Mouse (Mus musculus) neural tube, embryonic 14.5 days (tissue): ENCODE data around the gene Clec1a. TPM values are rescaled to one million over a fixed set of nuclear protein-coding genes. Genes with fewer than 3 reads are reported as not detected.
A peak's percentile ranks its signal among the peaks of the same experiment; 100 is the strongest.
"Not testable (repeated sequence)": the region's sequence is repeated elsewhere in the genome, so short reads cannot be mapped to it uniquely, and the experiment has no call there.

Experiments
- ATAC-seq: fragments of 200-750 bp; cut with Nextera tagmentation; 2 replicates; pipeline ENCODE4 v1.8.0; 2017; ENCODE audit warnings: low read depth, mild to moderate bottlenecking, moderate TSS enrichment, moderate library complexity
- H3K27ac ChIP-seq: fragments of 300-500 bp; sonication (generic); 2 replicates; pipeline ENCODE4 v1.5.1; 2014; ENCODE audit warnings: low read depth, mild to moderate bottlenecking, control low read depth, low read length, moderate library complexity, mixed read lengths
- H3K27me3 ChIP-seq: fragments of 300-500 bp; sonication (generic); 2 replicates; pipeline ENCODE4 v1.6.1; 2014; ENCODE audit warnings: low read length; ENCODE audit not compliant: control insufficient read depth, insufficient read depth
- H3K36me3 ChIP-seq: fragments of 300-500 bp; sonication (generic); 2 replicates; pipeline ENCODE4 v1.6.1; 2014; ENCODE audit warnings: low read length, mixed read lengths; ENCODE audit not compliant: control insufficient read depth, insufficient read depth
- H3K4me1 ChIP-seq: fragments of 300-500 bp; sonication (generic); 2 replicates; pipeline ENCODE4 v1.6.1; 2014; ENCODE audit warnings: low read length; ENCODE audit not compliant: control insufficient read depth, insufficient read depth
- H3K4me2 ChIP-seq: fragments of 300-500 bp; sonication (generic); 2 replicates; pipeline ENCODE4 v1.6.1; 2014; ENCODE audit warnings: mild to moderate bottlenecking, low read depth, low read length, control low read depth
- H3K4me3 ChIP-seq: fragments of 300-500 bp; sonication (generic); 2 replicates; pipeline ENCODE4 v1.5.1; 2014; ENCODE audit warnings: low read depth, low read length, control low read depth, mixed read lengths
- H3K9ac ChIP-seq: fragments of 300-500 bp; sonication (generic); replicated peaks from 2 replicates; pipeline ENCODE4 v1.6.1; 2014; ENCODE audit warnings: low read depth, mild to moderate bottlenecking, control low read depth, low read length, mixed read lengths
- H3K9me3 ChIP-seq: fragments of 300-500 bp; sonication (generic); 2 replicates; pipeline ENCODE4 v1.6.1; 2016; ENCODE audit warnings: low read length; ENCODE audit not compliant: control insufficient read depth
- WGBS: fragments of 180-500 bp; shearing (Covaris S2); extraction: QIAGEN DNeasy Blood & Tissue Kit; methylation state at CpG from one replicate; pipeline ENCODE4 v1.1.7; 2014; 5-methylcytosine and 5-hydroxymethylcytosine counted together
- polyA plus RNA-seq: library from polyadenylated mRNA; unstranded; fragments of >200 nt; fragmentation: Nextera tagmentation; extraction: Ambion mirVana; gene quantifications from 2 replicates; pipeline ENCODE4 v1.2.1, GENCODE M21; 2014

Clec1a gene
- 0.87 and 1.6 TPM in 2 replicates for polyA plus RNA-seq

DNA sequence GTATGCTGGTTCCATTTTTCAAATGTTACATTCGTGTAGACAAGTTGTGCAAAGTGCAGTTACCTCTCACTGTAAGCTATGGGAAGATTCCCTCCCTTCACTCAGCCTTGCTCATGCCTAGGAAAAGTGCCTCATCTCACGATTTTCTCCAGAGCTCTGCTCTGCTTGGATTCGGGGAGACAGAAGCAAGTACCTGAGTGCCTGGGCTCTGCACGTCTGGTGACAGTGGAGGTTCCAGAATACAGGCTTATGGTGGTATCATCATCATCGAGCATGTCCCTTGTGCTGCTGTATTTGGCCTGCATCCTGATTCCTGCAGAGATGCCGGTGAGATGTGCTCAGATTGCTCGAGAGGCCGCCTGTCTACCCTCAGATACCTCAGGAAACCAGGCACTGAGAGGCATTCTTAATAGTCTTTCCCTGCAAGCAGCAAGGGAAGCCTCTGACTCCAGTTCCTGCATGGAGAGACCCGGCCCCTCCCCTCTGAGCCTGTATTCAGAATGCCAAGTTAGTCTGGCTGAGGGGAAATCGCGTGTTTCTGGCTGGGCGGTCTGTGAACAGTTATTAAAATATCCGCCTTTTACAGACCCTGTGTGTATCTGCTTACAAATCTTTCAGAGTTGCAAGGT is at the start of gene Clec1a:
Gene Clec1a, minus strand, starts transcription at position 590 of the 629 bp plus-strand sequence.
- no peak within 1 kb of the TSS for H3K27ac ChIP-seq
- H3K36me3 ChIP-seq = no peaks in the 10 kb centered on the region
- no peak within 1 kb of the TSS for H3K9ac ChIP-seq
- H3K4me3 ChIP-seq = no peak within 1 kb of the TSS
- H3K4me2 ChIP-seq = no peak within 1 kb of the TSS
- H3K4me1 ChIP-seq = no peaks in the 10 kb centered on the region
- H3K9me3 ChIP-seq = no peaks in the 10 kb centered on the region
- 58% methylated on average over 13 of the region's 13 CpGs for WGBS
- no peaks in the 10 kb centered on the region for H3K27me3 ChIP-seq
- ATAC-seq = peak; percentile 38; the same call in 1 of the 2 replicates

DNA sequence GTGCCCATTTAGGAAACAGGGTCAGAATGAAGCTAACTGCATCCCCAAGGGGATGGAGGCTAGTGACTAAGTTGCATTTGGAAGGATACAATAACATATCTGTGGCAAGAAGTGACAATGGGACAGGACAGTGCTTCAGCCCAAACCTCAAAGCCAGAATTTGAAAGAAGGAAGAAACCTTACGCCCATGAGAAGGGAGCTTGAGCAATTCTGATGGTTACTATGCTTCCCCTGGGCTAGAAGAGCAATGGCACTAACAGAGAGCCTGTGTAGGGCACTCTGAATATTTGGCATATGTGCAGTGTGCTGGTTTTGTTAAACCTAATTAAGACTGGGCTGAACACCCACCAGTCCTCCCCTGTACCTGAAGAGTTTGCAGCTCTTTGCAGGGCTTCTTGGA is 47.7 kb upstream of the Clec1a start:
- H3K36me3 ChIP-seq, ATAC-seq, H3K9me3 ChIP-seq, H3K27ac ChIP-seq, H3K4me1 ChIP-seq, H3K27me3 ChIP-seq, H3K4me3 ChIP-seq, H3K9ac ChIP-seq, H3K4me2 ChIP-seq: not testable (repeated sequence)
- WGBS = 93% methylated on average over 1 of the region's 1 CpGs

DNA sequence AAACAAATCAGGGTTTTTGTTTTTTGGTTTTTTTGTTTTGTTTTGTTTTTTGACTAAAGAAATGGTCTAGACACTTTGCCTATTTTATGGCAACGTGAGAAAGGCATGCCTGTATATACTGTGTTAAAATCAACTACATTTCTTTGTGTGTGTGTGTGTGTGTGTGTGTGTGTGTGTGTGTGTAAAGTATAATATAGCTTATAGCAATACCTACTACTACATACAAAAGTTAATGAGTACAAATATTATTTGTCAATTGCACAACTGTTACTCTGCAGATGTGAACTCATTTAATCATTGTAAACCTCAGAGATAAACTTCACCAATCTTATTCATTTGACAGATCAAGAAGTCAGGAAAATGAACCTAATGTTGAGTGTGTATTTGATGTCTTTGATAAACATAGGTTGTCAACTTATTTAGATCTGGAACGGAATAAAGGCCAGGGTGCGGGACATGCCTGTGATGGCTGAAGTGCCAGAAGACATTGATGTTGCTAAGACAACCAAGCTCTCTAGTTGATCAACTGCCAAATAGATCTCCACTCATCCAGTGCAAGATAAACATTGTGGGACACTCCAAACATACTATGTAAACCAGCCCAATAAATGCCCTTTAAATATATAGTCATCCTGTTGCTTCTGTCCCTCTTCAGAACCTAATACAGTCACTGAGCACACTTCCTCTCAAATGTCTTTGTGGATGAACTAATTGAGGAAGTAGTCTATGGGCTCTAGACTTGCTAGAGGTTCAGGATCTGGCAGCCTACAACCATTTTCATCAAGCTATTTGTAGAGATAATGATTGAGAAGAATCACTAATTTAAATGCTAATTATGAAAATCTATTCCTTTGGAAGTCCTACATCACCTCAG is 45.8 kb upstream of the Clec1a start:
- H3K27ac ChIP-seq = no peak overlapping the region
- no peaks in the 10 kb centered on the region for H3K27me3 ChIP-seq
- no peaks in the 10 kb centered on the region for H3K36me3 ChIP-seq
- no peak for ATAC-seq
- 95% methylated on average over 3 of the region's 3 CpGs for WGBS
- H3K9ac ChIP-seq = no peak overlapping the region
- no peaks in the 10 kb centered on the region for H3K9me3 ChIP-seq
- H3K4me2 ChIP-seq = no peak overlapping the region
- H3K4me1 ChIP-seq = no peaks in the 10 kb centered on the region
- no peak overlapping the region for H3K4me3 ChIP-seq

DNA sequence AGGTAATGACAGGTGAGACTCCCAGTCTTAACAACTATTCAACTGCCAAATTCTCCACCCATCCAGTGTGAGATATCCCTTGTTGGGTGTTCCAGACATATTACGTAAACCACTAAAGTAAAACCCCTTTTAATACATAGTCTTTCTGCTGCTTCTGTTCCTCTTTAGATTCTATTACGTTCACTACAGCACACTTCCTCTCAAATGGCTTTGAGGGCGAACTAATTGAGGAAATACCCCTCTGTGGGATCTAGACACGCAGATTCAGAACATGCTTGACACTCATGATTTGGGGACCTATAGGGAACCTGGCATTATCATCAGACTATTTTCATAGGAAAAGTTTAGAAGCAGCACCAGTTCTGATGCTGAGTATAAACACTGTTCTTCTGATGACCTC is 43.1 kb upstream of the Clec1a start:
- no peak overlapping the region for H3K27ac ChIP-seq
- H3K27me3 ChIP-seq = no peaks in the 10 kb centered on the region
- H3K36me3 ChIP-seq = no peaks in the 10 kb centered on the region
- no peak overlapping the region for H3K9ac ChIP-seq
- no peak overlapping the region for H3K4me3 ChIP-seq
- no peak overlapping the region for H3K4me2 ChIP-seq
- no peak for ATAC-seq
- no peaks in the 10 kb centered on the region for H3K9me3 ChIP-seq
- WGBS = 87% methylated on average over 4 of the region's 4 CpGs
- no peaks in the 10 kb centered on the region for H3K4me1 ChIP-seq

DNA sequence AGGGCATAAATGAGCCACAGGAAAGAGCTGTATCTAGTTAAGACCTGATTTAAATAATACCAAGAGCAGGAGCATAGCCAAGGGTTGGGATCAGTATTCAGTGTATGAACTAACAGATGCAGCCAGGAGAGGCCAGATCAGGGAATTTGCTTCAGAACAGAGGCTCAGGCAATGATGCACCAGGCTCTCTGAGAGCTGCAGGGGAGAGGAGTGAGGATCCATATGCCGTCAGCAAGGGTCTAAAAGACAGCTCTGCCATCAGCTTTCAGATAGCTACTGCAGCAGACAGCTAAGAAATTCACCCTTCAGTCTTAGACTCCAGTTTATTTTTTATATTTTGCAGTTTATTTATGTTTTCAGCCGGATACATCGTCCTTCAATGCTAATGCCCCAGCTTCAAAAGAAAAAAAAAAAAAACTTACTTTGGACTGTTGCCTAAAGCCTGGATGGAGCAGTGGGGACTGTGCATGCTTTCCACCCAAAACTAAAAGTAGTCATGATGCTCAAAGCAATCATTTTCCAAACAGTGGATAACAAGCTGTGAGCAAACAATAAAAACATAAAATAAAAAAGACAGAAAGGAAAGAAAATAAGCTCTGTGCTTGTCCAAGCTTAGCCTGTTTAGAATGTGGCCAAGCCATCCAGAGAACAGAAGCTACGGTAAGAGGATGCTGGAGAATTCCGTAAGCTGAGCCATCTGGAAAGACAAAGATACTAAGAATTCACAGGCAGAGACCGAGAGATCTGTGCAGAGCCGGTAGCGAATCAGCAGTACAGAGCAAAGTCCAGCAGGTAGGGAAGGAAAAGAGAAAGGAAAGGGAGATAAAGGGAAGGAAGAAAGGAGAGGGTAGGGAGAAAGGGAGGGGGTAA is 28.5 kb upstream of the Clec1a start:
- 55% methylated on average over 8 of the region's 8 CpGs for WGBS
- H3K4me2 ChIP-seq = no peak overlapping the region

DNA sequence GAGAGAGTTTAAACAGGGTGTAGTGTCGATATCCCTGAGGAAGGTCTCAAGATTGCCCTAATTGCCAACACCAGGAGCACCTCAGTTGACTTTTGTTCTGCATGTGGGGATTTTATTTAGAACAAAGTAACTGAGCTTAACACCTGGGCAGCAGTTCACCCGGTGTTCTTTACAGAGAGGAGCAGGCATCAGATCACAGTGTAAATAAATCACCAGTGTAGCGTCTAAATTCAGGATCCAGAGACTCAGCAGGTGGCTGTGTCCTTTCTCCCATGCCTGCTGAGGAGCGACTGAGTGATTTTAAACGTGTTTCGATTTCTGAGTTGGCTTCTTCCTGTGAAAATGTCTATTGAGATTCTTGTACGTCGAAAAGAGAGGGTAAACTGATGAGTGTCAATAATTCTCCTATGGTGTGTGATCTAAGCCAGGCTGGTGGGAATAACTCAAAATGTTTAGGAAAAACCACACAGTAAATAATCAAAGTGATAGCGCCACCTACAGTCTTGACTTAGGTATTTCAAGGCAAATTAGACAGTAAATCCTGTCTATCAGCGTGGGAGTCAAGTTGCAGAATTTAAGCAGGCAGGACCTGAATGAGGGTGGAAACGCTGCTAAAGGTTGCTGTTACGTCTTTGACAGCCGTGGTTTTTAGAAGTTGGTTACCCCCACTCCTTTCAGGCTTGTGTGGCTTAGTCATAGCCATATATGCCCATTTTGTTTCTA is 24.8 kb upstream of the Clec1a start:
- H3K27me3 ChIP-seq = no peaks in the 10 kb centered on the region
- no peak overlapping the region for H3K9ac ChIP-seq
- no peaks in the 10 kb centered on the region for H3K9me3 ChIP-seq
- no peaks in the 10 kb centered on the region for H3K36me3 ChIP-seq
- H3K4me3 ChIP-seq = no peak overlapping the region
- WGBS = 31% methylated on average over 13 of the region's 13 CpGs
- no peak overlapping the region for H3K4me2 ChIP-seq
- ATAC-seq = no peak
- no peaks in the 10 kb centered on the region for H3K4me1 ChIP-seq
- H3K27ac ChIP-seq = no peak overlapping the region

More for the DNA sequence above, 28.5 kb upstream of the Clec1a start:
- peak; percentile 68 for ATAC-seq
- H3K9me3 ChIP-seq = no peaks in the 10 kb centered on the region
- no peaks in the 10 kb centered on the region for H3K36me3 ChIP-seq
- H3K27ac ChIP-seq = peak overlapping the region; percentile 22; the same call in 1 of the 2 replicates
- no peak overlapping the region for H3K4me3 ChIP-seq
- H3K27me3 ChIP-seq = no peaks in the 10 kb centered on the region
- H3K9ac ChIP-seq = no peak overlapping the region
- H3K4me1 ChIP-seq = no peaks in the 10 kb centered on the region

DNA sequence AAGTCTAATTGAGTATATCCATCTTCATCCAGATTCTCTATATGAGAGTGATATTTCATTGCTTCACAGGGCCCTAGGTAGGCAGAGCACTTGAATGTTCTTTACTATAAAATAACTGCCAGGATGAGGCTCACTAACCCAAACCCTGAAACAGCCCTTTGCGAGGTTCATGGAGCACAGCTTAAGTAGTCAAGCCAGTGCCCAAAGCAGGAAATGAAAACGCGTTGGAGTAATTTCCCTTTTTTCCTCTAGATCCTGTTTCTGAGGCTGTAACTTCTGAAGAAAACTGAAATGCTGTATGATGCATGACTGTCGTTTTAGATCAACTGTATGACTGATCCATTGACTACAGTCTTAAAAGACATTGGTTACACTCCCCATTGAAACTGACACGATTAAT is 20.8 kb upstream of the Clec1a start:
- Histone ChIP-seq H3K4me2 (no peak overlapping the region), H3K9me3 (no peaks in the 10 kb centered on the region), H3K9ac (no peak overlapping the region), H3K27me3 (no peaks in the 10 kb centered on the region), H3K4me3 (no peak overlapping the region), H3K27ac (no peak overlapping the region), H3K4me1 (no peaks in the 10 kb centered on the region), H3K36me3 (no peaks in the 10 kb centered on the region)
- WGBS = 81% methylated on average over 5 of the region's 5 CpGs
- no peak for ATAC-seq

DNA sequence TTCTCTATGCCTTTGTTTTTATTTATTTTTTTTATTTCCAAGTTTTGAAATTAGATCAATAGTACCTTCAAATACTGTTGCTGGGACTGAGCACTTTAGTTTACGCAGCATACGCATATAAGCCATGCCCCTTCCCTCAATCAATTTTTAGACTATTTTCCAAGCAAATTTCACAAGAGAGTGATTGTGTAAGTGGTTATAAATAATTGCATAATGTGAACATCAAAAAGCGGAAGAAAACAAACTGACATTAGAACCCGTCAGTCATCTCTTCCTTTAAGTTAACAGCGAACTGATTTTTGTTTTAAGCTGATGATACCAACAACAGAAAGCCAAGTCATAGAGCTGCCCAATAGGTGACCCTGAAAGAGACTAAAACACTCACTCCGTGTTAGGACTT is 19.6 kb upstream of the Clec1a start:
- no peak overlapping the region for H3K27ac ChIP-seq
- no peaks in the 10 kb centered on the region for H3K27me3 ChIP-seq
- 90% methylated on average over 6 of the region's 6 CpGs for WGBS
- H3K9ac ChIP-seq = no peak overlapping the region
- no peaks in the 10 kb centered on the region for H3K36me3 ChIP-seq
- no peak overlapping the region for H3K4me3 ChIP-seq
- H3K4me1 ChIP-seq = no peaks in the 10 kb centered on the region
- no peaks in the 10 kb centered on the region for H3K9me3 ChIP-seq
- ATAC-seq = no peak
- H3K4me2 ChIP-seq = no peak overlapping the region
